Comparison of ENCODE assay signal across 8 mouse cellular contexts in genomic region chr4:118427768-118428451, GRCm38 (mm10). TPM values are rescaled to one million over a fixed set of nuclear protein-coding genes. Genes with fewer than 3 reads are reported as not detected.
A peak's percentile ranks its signal among the peaks of the same experiment; 100 is the strongest.
DNase-seq lines count a peak whose midpoint lies in the region; ATAC-seq lines count a peak whose summit lies in the region.

TSS of gene Elovl1 (plus strand) at chr4:118428093.

- H3K36me3 ChIP-seq in hindbrain, embryonic 15.5 days, result peaks cover 17% of the 10 kb centered on the region; the same call in 1 of the 2 replicates

- peak within 1 kb of the TSS; percentile 97 for H3K4me2 ChIP-seq in hindbrain, embryonic 15.5 days

- H3K27ac ChIP-seq in hindbrain, embryonic 15.5 days (replicated peaks), result peak within 1 kb of the TSS; percentile 81

- H3K9ac ChIP-seq in hindbrain, embryonic 15.5 days, result peak within 1 kb of the TSS; percentile 68

- DNase-seq in T-cell, adult 2 months (ENCODE audit: low spot score), result peak; percentile 74
- DNase-seq in cerebellum, postnatal 36 days, result peak; percentile 62 to 76
- peak; percentile 84 for DNase-seq in gastrocnemius, adult 18-20 months (ENCODE audit: low spot score)
- peak; percentile 70 for DNase-seq in left cerebral cortex, adult 11 months (ENCODE audit: low spot score)
- peak; percentile 94 to 99 for DNase-seq in lung, postnatal 4 days
- DNase-seq in retina, postnatal 7 days (ENCODE audit: low read depth, low spot score), result peak; percentile 66
- DNase-seq in urinary bladder, adult 2 months (ENCODE audit: low spot score), result peak; percentile 84

- H3K4me1 ChIP-seq in hindbrain, embryonic 15.5 days (replicated peaks), result peaks cover 31% of the 10 kb centered on the region

- no peaks in the 10 kb centered on the region for H3K9me3 ChIP-seq in hindbrain, embryonic 15.5 days

- peak within 1 kb of the TSS; percentile 56 for H3K4me3 ChIP-seq in hindbrain, embryonic 15.5 days

- WGBS in hindbrain, embryonic 15.5 days, result 0% methylated on average over 27 of the region's 31 CpGs

- ATAC-seq in hindbrain, embryonic 15.5 days (ENCODE audit: low FRiP score, low read depth), result peak; percentile 90

- no peaks in the 10 kb centered on the region for H3K27me3 ChIP-seq in hindbrain, embryonic 15.5 days

RNA-seq across cellular contexts. Expression of gene Elovl1, which starts in this region (rescaled TPM):
- total RNA-seq in gastrocnemius, adult 18-20 months (2021), result 1 to 10 TPM; 5.0 to 6.9 TPM
- polyA plus RNA-seq in hindbrain, embryonic 15.5 days (2015; fragmentation: Nextera tagmentation; extraction: Ambion mirVana), result 35.2 TPM in 2 replicates
- polyA plus RNA-seq in urinary bladder, adult 2 months (2012; rRNA removed), result 167 and 193 TPM in 2 replicates

Comparison
In these comparisons a context has a peak if more than half of its experiments do, and no peak if none do; other contexts are left out.
1. Peak in every context shown above with its lines: DNase-seq, ATAC-seq, H3K4me3 ChIP-seq and H3K27ac ChIP-seq.